Mouse (Mus musculus) Patski (cell line): ENCODE measurements around the gene Wdr66. TPM values are rescaled to one million over a fixed set of nuclear protein-coding genes. Genes with fewer than 3 reads are reported as not detected.

ENCODE experiments used
- ATAC-seq: fragments of 100-300 bp; one replicate; pipeline ENCODE4 v1.8.0; 2021
- CTCF ChIA-PET: fragments of 350-600 bp; sonication (Branson Sonifier 250); formaldehyde crosslinking; loops from one replicate; lab custom pipeline; 2022; ENCODE audit warnings: inconsistent platforms; lab: Charles Lee
- POLR2A ChIA-PET: fragments of 350-600 bp; sonication (Branson Sonifier 250); formaldehyde crosslinking; loops from one replicate; lab custom pipeline; 2022; ENCODE audit warnings: antibody characterized with exemption, inconsistent platforms; lab: Charles Lee
- DNase-seq: peaks from one replicate; pipeline ENCODE4 v3.0.0-alpha.2; 2011; ENCODE audit warnings: low read depth, low spot score
- H3K27me3 ChIP-seq: fragments of 371-371 bp; one replicate; pipeline ENCODE4 v1.5.1; 2021
- CTCF ChIP-seq: fragments of 100-300 bp; IDR thresholded peaks from one replicate; pipeline ENCODE4 v1.5.1; 2021
- in situ Hi-C: fragments of 300-500 bp; cut with MboI; formaldehyde crosslinking; loops from 3 replicates; pipeline ENCODE4 v1.11.1; 2018; ENCODE audit warnings: low pct_unique_long_range_greater_than_20kb, mixed read lengths
- polyA plus RNA-seq: library from polyadenylated mRNA; unstranded; gene quantifications from one replicate; pipeline ENCODE4 v1.2.3, GENCODE M21; 2021

Wdr66 gene
- polyA plus RNA-seq, 1 experiment from 2014 or later = 0.14 TPM

DNA sequence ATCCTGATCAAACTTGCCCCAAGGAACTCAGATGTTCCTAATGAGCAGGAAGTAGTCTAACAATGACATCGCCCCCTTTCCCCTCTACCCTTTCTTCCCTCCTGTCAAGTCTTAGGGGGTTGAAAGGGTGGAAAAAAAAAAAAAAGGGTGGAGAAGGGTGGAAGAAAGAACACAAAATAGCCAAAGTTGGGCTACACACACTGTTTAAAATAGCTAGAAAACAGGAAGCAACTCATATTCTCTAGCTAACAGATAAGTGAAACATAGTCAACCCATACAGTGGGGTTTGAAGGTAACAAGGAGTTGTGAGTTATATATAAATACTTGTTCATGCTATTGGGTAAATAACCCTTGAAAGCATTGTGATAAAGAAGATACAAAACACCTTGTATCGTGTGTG is 19.7 kb upstream of the Wdr66 start:
- ChIA-PET POLR2A (interaction anchor here (1.2 kb wide), 1 partner anchor 124 kb away, joined by 4 read pairs; no protein-coding TSS in a partner anchor), CTCF (interaction anchor here (3.5 kb wide), 1 partner anchor 14 kb away, joined by 12 read pairs; no protein-coding TSS in a partner anchor)
- DNase-seq (no peak), ATAC-seq (no peak)
- TF ChIP-seq CTCF = no peak
- in situ Hi-C loops = no loop called here
- no peaks in the 10 kb centered on the region for H3K27me3 ChIP-seq

- ChIA-PET POLR2A (no interaction called here), CTCF (interaction anchor here (0.7 to 2.2 kb wide), 2 partner anchors 23 to 172 kb away, joined by 3 to 11 read pairs; no protein-coding TSS in a partner anchor)
- ATAC-seq (no peak), DNase-seq (no peak)
- H3K27me3 ChIP-seq = no peaks in the 10 kb centered on the region
- peak; percentile 83 for TF ChIP-seq CTCF
- in situ Hi-C loops = no loop called here
These were observed 16.2 kb upstream of the Wdr66 start for GRCm38 (mm10) chr5:123235731-123236130.

DNA sequence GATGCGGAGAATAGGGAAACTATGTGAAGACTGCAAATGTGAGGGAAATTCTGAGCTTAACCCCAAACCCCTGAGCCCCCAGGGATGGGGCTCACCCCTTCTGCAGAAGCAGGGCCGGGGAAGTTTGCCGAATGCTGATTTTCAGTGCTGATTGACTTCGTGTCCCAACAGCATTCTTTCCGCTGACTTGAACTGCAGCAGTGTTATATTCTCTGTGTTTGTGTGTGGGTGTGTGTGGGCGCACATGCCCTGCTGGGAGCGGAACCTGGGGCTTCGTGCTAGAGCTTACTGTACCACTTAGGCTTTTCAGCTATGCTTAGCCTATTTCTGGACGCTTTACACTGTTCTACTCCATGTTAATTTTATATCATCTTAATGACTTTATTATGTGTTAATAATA is 15.5 kb upstream of the Wdr66 start:
- in situ Hi-C loops = no loop called here
- DNase-seq (no peak), ATAC-seq (no peak)
- CTCF ChIA-PET = interaction anchor here (0.7 to 2.2 kb wide), 2 partner anchors 23 to 172 kb away, joined by 3 to 11 read pairs; no protein-coding TSS in a partner anchor
- H3K27me3 ChIP-seq = no peaks in the 10 kb centered on the region
- no peak for TF ChIP-seq CTCF
- POLR2A ChIA-PET = no interaction called here

DNA sequence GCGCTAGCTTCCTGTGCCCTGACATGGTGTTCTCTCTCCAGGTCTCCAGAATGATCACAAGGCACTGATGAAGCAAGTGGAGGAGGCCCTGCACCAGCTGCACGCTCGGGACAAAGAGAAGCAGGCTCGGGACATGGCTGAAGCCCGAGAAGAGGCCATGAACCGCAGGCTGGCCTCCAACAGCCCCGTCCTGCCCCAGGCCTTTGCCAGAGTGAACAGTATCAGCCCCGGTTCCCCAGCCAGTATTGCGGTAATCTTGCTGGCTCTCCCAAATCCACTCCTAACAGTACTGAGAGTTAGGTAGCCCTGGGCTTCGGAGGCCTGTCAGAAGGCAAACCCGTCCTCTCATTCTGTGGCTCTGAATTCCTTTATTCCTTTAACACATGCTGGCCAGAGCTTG is 12.4 kb upstream of the Wdr66 start:
- ATAC-seq = no peak
- TF ChIP-seq CTCF = no peak
- ChIA-PET CTCF (interaction anchor here (1.2 to 1.4 kb wide), 2 partner anchors 10 to 28 kb away, joined by 3 read pairs; no protein-coding TSS in a partner anchor), POLR2A (no interaction called here)
- in situ Hi-C loops = no loop called here
- H3K27me3 ChIP-seq = no peaks in the 10 kb centered on the region
- no peak for DNase-seq

GRCm38 (mm10) chr5:123245518-123245917 is 6.4 kb upstream of the Wdr66 start:
- in situ Hi-C loops = no loop called here
- ATAC-seq (no peak), DNase-seq (no peak)
- POLR2A ChIA-PET = no interaction called here
- CTCF ChIA-PET = interaction anchor here (0.9 to 1.8 kb wide), 5 partner anchors 12 to 191 kb away, joined by 3 to 12 read pairs (median 3); no protein-coding TSS in a partner anchor
- peak; percentile 76 for TF ChIP-seq CTCF
- H3K27me3 ChIP-seq = no peaks in the 10 kb centered on the region

- ATAC-seq (no peak), DNase-seq (no peak)
- in situ Hi-C loops = no loop called here
- CTCF ChIA-PET = interaction anchor here (0.6 to 1.1 kb wide), 4 partner anchors 21 to 185 kb away, joined by 3 to 4 read pairs (median 3); no protein-coding TSS in a partner anchor
- no peak for TF ChIP-seq CTCF
- POLR2A ChIA-PET = no interaction called here
- no peaks in the 10 kb centered on the region for H3K27me3 ChIP-seq
These were observed 512 bp upstream of the Wdr66 start for GRCm38 (mm10) chr5:123251390-123251789.

GRCm38 (mm10) chr5:123256841-123257755 is 5.2 kb downstream of the Wdr66 start:
- no peaks in the 10 kb centered on the region for H3K27me3 ChIP-seq
- in situ Hi-C loops = no loop called here
- ATAC-seq (no peak), DNase-seq (no peak)
- TF ChIP-seq CTCF = no peak
- ChIA-PET CTCF (interaction anchor here (0.6 to 2.5 kb wide), 4 partner anchors 10 to 210 kb away, joined by 3 to 5 read pairs (median 4); no protein-coding TSS in a partner anchor), POLR2A (interaction anchor here (0.7 kb wide), 1 partner anchor 203 kb away, joined by 4 read pairs; no protein-coding TSS in a partner anchor)

DNA sequence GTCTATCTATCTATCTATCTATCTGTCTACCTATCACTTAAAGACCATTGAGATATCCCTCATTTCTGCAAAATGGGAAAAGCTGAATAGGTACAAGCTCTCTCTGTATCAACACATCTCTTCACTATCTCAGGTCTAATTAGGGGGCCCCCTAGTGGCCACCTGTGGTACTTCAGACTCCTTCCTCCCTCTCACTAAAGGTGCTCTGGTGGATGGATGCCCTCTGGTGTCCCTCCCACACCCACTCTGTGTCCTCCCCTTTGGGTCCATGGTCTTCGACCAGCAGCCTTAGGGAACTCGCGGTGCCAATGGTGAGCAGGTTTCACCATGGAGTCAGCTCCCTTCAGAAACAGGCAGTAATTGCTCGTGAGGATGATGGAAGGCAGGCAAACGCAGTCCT is 7.1 kb downstream of the Wdr66 start:
- ATAC-seq (no peak), DNase-seq (no peak)
- TF ChIP-seq CTCF = peak; percentile 85
- in situ Hi-C loops = no loop called here
- ChIA-PET POLR2A (interaction anchor here (0.6 kb wide), 2 partner anchors 30 to 201 kb away, joined by 3 read pairs; no protein-coding TSS in a partner anchor), CTCF (interaction anchor here (0.6 to 2.5 kb wide), 12 partner anchors 8 to 204 kb away, joined by 3 to 11 read pairs (median 4); no protein-coding TSS in a partner anchor)
- no peaks in the 10 kb centered on the region for H3K27me3 ChIP-seq

GRCm38 (mm10) chr5:123260698-123261097 is 8.8 kb downstream of the Wdr66 start:
- no peak for TF ChIP-seq CTCF
- DNase-seq (no peak), ATAC-seq (no peak)
- no peaks in the 10 kb centered on the region for H3K27me3 ChIP-seq
- POLR2A ChIA-PET = interaction anchor here (0.7 kb wide), 2 partner anchors 65 to 93 kb away, joined by 3 to 4 read pairs; no protein-coding TSS in a partner anchor
- in situ Hi-C loops = no loop called here
- CTCF ChIA-PET = interaction anchor here (1.0 kb wide), 1 partner anchor 10 kb away, joined by 3 read pairs; no protein-coding TSS in a partner anchor

DNA sequence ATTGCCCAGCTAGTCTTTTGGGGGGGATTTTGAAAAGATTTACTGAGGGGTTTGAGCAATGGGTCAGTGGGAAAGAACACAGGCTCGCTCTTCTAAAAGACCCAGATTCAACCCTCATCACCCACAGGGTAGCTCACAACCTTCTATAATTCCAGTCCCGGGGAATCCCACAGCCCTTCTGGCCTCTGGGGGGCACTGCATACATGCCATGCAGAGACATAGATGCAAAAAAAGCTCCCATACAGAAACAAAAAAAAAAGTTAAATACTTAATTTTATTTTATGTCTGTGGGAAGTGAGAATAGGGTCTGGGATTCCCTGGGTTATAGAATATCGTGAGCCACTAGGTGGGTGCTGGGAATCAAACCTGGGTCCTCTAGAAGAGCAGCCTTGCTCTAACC is 15.0 kb downstream of the Wdr66 start:
- POLR2A ChIA-PET = no interaction called here
- TF ChIP-seq CTCF = peak; percentile 68
- CTCF ChIA-PET = interaction anchor here (0.8 to 1.7 kb wide), 5 partner anchors 8 to 170 kb away, joined by 3 read pairs; no protein-coding TSS in a partner anchor
- H3K27me3 ChIP-seq = no peaks in the 10 kb centered on the region
- in situ Hi-C loops = no loop called here
- ATAC-seq (no peak), DNase-seq (no peak)
